In genomic region chr6:119388650-119389012, GRCm38 (mm10) we compare ENCODE assay signal across 1 mouse cellular context.
TF ChIP-seq lines count a peak whose summit lies in the region.

No protein-coding gene starts in this region.

TF ChIP-seq in CH12.LX, 34 proteins besides CTCF, POLR2A, EP300 and RAD21 (continued from another document):
- TF ChIP-seq JUND (conservative IDR thresholded peaks at IDR 0.05; ENCODE audit: low read depth, low read length) = no peak
